Mouse (Mus musculus): ENCODE measurements around the gene Adamts16.

- TF ChIP-seq CTCF (IDR thresholded peaks at IDR 0.05; ENCODE audit: borderline replicate concordance, insufficient read depth, low read length) (no peak), POLR2A (IDR thresholded peaks at IDR 0.05; ENCODE audit: low read depth, low read length) (no peak)
Measured at GRCm38 (mm10) chr13:70842126-70842525, 515 bp upstream of the Adamts16 start.

Measured in embryonic fibroblast, embryonic 13.5 days (primary cell).